Mouse (Mus musculus): Measurements from ENCODE around the gene Dhrs7b.

The Dhrs7b gene

DNA sequence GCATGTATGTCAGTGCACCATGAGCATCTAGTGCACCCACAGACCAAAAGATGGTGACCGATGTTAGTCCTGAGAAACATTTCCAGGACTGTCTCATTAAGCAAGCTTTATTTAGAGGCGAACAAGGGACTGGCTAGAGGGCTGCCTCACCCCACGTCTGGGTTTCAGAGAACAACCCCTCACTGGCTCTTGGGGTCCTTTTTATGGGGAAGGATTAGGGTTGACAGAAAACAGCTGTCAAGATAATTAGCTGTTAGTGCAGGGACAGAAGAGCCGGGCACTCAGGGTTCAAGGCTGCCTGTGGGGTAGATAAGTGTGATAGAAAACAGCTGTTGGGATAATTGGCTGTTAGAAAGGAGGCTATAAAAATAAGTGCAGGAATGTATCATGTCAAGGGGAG lies 65.5 kb downstream of the Dhrs7b start:
- in situ Hi-C loops (cut with MboI, MseI) = no loop called here

DNA sequence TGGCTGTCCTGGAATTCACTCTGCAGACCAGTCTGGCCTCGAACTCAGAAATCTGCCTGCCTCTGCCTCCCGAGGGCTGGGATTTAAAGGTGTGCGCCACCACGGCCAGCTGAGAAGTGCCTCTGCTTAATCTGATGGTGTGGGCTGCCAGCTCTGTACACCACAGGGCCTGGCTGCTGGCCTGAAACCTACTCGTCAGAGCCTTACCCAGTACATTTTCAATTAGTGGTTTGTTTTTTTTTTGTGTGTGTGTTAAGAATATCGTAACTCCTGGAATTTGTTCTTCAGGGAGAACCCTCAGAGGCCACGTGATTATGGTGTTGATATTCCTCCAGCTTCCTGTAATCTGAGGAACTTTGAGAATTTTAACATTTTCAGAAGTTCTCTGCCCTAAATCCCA lies 71.6 kb downstream of the Dhrs7b start:
- in situ Hi-C loops (cut with MboI, MseI) = no loop called here

DNA sequence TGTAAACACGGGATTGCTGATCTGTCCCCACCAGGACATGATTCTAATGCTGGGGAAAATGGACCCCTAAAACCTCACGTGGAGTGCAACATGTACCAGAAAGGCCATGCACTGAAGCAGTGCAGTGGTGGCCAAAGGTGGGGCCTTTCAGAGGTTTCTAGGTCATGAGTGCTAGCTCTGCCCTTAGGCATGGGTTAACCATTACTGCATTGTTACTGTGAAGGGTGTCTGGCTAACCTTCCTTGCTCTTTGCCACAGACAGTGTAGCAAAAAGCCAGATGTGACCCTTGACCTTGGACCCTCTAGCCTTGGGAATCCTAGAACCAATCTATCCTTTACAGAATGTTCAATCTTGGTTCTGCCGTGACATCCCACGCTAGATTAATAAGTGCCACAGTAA lies 72.1 kb downstream of the Dhrs7b start:
- in situ Hi-C loops (cut with MboI, MseI) = no loop called here

DNA sequence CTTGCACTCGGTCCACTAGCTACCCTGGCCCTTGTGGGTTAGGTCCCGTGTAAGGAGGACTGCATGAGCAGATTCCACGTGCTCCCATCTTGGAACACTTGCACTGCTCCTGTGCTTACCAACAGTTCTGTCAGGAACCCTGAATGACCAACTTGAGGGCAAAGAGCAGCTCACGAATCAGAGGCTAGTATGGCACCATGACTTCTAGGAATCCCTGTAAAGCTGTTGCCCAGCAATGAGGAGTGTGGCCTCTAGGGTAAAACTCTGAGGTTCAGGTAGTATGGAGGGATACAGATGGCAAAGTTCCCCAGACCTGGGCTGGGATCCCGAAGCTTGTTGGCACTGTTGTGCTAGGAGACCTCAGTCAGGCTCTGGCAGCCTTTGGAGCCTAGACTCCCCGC lies 73.2 kb downstream of the Dhrs7b start:
- in situ Hi-C loops (cut with MboI, MseI) = no loop called here

DNA sequence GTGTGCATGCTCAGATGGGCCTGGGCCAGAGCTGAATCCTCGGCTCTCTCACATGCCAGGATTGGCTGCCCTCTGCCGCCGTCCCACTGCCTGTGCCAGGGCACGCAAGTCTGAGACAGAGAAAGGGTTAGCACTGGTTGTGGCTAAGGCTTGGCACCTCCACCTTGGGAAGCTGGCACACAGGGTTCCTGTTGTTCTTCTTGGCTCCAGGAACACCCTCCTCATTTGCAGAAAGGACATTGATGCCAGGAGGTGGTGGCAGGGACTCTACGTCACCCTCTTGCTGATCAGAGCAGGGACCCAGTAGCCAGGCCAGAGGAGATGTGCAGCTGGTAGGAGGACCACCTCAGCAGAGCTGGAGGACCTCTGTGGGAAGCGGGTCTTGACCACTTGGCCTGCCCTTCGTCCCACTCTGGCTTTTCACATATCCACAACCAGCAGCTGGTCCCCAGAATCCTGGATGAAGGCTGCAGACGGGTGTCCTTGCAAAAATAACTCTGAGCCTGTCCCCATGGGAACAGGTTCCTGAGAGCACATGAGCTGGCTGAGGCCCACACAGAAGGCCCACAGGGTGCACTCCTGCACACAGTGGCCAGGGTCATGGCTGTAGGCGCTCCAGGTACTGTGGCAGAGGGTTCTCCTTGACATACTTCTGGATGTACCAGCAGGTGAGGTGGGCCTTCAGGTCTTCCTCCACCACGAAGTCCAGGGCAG lies 75.1 kb downstream of the Dhrs7b start:
- in situ Hi-C loops (cut with MboI, MseI) = no loop called here

DNA sequence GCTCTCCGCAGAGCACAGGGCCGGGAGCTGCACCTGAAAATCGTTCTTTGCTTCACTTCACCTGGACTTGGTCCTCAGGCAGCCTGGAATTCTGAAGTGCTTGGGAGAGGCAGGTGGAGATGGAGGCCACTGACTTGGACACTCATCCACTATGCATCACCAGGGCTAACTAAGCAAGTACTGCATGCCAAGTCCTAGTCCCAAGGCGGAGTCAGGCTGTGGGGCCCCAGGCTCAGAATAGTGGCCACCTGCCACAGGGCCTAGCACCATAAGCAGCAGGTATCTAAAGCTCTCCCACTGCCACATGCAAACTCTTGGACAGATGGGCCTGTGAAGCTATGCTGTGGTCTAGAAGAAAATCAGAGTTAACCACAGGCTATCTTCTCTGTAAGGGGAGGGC lies 76.0 kb downstream of the Dhrs7b start:
- in situ Hi-C loops (cut with MboI, MseI) = no loop called here

DNA sequence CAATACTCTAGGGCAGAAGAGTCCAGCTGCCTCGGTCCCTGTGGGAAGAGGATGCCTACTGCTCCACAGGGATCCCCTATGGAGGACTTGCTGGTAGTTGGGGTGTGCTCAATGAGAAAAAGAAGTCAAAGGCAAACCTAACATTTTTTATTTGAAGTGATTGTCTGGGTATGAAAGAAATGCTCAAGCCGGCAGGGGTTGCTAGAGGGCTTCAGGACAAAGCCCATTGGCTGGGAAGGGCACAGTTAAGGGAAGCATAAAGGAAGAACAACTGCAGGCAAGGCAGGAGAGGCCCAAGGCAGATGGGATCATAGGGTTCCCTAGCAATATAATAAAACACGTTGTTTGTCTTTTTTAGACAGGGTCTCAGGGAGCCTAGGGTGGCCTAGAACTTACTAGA lies 77.6 kb downstream of the Dhrs7b start:
- in situ Hi-C loops (cut with MboI, MseI) = no loop called here

DNA sequence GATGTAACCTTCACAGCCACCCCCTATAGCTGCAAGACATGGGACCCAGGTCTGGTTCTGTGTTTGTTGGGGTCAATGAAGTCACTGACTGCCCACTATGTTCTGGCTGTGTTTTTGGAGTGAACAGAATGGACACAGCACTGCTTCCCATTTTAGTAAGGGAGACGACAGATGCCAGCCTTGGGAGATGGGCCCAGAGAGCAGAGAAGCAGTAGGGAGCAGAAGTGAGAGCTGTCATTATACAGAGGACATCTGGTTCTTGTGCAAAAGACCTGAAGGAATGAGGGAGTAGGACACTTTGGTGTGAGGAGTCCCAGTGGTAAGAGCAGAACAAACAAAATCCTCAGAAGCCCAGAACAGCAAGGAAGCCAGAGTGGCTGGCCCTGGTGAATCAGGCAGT lies 79.2 kb downstream of the Dhrs7b start:
- in situ Hi-C loops (cut with MboI, MseI) = no loop called here
